Mouse (Mus musculus): Measurements from ENCODE around the gene Lrrc15. TPM values are rescaled to one million over a fixed set of nuclear protein-coding genes. Genes with fewer than 3 reads are reported as not detected.

Gene Lrrc15
- polyA plus RNA-seq (2015; fragmentation: Nextera tagmentation; extraction: Ambion mirVana) = 0.37 and 0.43 TPM in 2 replicates

DNA sequence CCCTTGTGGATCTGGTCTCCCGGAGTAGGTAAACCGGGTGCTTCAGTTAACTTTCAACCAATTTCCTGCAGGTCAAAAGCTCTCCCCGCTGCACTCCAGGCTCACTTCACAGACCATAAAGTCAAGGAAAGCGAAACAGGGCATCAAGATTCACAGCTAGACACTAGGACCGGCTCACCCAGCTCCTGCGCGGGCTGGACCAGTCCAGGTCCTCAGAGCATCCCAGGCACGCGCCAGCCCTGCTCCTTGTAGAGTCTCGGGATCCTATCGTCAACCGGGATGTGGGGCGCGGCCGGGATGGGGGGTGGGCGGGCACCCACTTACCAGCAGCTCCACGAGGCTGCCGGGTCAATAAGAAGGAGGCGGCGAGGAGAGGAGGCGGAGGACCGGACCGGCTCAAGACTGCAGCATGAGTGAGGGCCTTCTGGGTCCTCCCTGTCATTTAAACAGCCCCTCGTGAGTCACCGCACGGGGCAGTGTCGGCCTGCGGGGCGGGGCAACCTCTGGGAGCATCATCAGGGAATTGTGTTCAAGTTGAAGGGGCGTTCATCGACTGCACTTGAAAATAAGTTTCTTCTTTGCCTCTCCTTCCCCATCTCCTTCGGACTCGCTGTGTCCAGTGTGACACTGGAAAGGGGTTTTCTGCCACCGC is at the start of gene Lrrc15:
Lrrc15 (minus strand) TSS at position 413 of the 652 bp plus-strand sequence.
- Histone ChIP-seq H3K4me3 (replicated peaks) (peak within 1 kb of the TSS; percentile 26), H3K4me2 (peak within 1 kb of the TSS; percentile 59), H3K9me3 (replicated peaks) (no peaks in the 10 kb centered on the region), H3K27ac (replicated peaks) (no peak within 1 kb of the TSS), H3K9ac (replicated peaks) (0 out of 2 replicates have a peak within 1 kb of the TSS, but pooled peaks have one; percentile 2), H3K36me3 (no peaks in the 10 kb centered on the region), H3K27me3 (replicated peaks) (peaks cover 40% of the 10 kb centered on the region), H3K4me1 (peaks cover 22% of the 10 kb centered on the region)
- 6% methylated on average over 34 of the region's 34 CpGs for WGBS
- ATAC-seq (ENCODE audit: low FRiP score) = 0 out of 2 replicates have a peak, but pooled peaks have one; percentile 21

DNA sequence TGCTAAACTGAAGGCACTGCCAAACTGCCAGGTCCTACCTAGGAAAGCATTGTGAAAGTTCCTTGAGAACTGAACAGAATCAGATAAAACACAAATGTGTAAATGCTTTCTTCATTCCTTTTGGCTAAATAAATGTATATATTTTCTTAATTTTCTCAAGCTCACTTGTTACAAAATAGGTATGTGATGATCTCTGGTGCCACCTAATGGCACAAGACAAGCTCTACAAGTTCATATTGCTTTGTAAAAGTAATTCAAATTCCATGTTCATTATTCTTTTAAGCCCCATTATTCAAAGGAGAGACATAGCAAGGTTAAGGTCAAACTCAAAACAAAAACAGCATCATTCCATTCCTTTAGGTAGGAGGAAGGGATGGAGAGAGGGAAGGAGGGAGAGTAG is 31.2 kb upstream of the Lrrc15 start:
- H3K4me1 ChIP-seq = peaks cover 13% of the 10 kb centered on the region
- H3K4me2 ChIP-seq = no peak overlapping the region
- H3K4me3 ChIP-seq (replicated peaks) = no peak overlapping the region
- peaks cover 3% of the 10 kb centered on the region for H3K36me3 ChIP-seq
- peaks cover 27% of the 10 kb centered on the region for H3K27me3 ChIP-seq (replicated peaks)
- H3K27ac ChIP-seq (replicated peaks) = no peak overlapping the region
- H3K9me3 ChIP-seq (replicated peaks) = no peaks in the 10 kb centered on the region
- no peak for ATAC-seq (ENCODE audit: low FRiP score)
- no peak overlapping the region for H3K9ac ChIP-seq (replicated peaks)

DNA sequence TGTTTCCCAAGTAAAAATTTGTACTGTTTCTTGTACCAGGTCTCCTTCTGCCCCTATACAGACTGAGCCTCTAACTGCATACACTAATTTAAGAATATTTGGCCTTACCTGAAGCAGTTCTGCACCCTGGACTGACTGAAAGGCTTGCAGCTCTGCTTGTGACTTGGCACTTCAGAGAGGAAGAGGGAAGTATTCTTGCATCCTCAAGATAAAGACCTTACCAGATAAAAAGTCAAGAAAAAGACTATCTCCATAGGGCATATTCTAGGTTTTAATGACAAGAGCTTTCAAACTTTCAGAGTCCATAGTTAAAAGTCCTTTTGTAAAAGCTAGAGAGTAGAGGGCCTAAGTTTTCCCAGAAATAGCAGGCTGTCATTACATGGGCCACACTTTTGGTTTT is 27.6 kb upstream of the Lrrc15 start, which contains the start of gene Gp5:
Gp5 (minus strand) TSS at position 133 of the 400 bp plus-strand sequence.
- Histone ChIP-seq H3K9me3 (replicated peaks) (no peaks in the 10 kb centered on the region), H3K4me3 (replicated peaks) (peak within 1 kb of the TSS; percentile 59), H3K4me1 (peaks cover 23% of the 10 kb centered on the region), H3K27ac (replicated peaks) (no peak within 1 kb of the TSS), H3K4me2 (peak within 1 kb of the TSS; percentile 96), H3K27me3 (replicated peaks) (peaks cover 50% of the 10 kb centered on the region), H3K9ac (replicated peaks) (peak within 1 kb of the TSS; percentile 59; the same call in 1 of the 2 replicates), H3K36me3 (peaks cover 3% of the 10 kb centered on the region)
- no peak for ATAC-seq (ENCODE audit: low FRiP score)

DNA sequence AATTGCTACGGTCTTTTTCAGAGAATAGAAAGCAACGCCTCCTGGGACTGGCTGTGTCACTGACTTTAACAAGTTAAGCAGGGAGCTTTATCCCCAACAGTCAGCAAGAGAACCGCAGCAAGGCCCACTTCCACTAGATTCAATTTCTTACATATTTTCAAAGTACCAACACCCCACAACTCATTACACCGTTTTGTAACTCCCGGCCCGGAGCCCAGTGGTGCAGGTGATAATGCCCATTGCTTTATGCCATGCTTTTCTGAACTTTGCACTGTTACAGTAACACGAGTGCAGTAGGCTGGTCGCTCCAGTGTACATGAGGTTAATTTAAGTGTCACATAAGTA is 27.1 kb upstream of the Lrrc15 start:
- no peak overlapping the region for H3K27ac ChIP-seq (replicated peaks)
- H3K4me3 ChIP-seq (replicated peaks) = no peak overlapping the region; the same call in 1 of the 2 replicates
- H3K9me3 ChIP-seq (replicated peaks) = no peaks in the 10 kb centered on the region
- WGBS = 56% methylated on average over 8 of the region's 8 CpGs
- peaks cover 50% of the 10 kb centered on the region for H3K27me3 ChIP-seq (replicated peaks)
- no peak overlapping the region for H3K9ac ChIP-seq (replicated peaks)
- H3K4me1 ChIP-seq = peaks cover 23% of the 10 kb centered on the region
- ATAC-seq (ENCODE audit: low FRiP score) = no peak
- peak overlapping the region; percentile 96 for H3K4me2 ChIP-seq
- H3K36me3 ChIP-seq = no peaks in the 10 kb centered on the region

DNA sequence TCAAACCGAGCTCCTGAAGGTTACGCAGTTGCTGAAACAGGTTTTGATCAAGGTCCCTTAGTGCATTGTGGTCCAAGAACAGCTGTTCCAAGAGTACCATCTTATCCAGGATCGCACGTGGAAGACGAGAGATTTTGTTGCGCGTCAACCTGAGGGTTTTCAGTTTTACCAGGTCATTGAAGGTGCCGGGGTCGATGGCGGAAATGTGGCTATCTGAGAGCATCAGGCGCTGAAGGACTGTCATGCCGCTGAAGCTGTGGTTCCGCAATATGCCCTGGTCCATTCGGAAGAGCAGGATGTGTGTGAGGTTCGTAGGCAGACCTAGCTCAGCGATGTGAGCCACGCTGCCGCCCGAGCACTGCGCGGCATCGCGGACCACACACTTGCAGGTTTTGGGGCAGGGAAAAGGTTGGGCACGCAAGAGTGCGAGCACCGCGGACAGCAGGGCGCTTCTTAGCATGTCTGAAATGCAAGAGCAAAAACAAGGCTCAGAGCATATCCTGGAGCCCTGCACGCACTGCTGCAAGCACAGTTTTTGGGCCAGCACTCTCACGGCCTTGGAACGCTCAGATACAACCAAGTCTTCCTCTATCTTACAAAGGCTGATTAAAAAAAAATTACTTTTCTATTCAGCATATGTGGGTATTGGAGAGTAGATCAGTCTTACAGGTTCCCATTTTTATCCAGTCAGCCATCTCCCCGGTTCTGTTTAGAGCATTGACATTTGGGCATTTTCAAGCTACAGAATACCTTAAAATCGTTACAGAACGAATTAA is 26.5 kb upstream of the Lrrc15 start:
- no peaks in the 10 kb centered on the region for H3K9me3 ChIP-seq (replicated peaks)
- peak overlapping the region; percentile 59 for H3K4me3 ChIP-seq (replicated peaks)
- H3K9ac ChIP-seq (replicated peaks) = peak overlapping the region; percentile 59; the same call in 1 of the 2 replicates
- peak overlapping the region; percentile 96 for H3K4me2 ChIP-seq
- peaks cover 50% of the 10 kb centered on the region for H3K27me3 ChIP-seq (replicated peaks)
- H3K27ac ChIP-seq (replicated peaks) = no peak overlapping the region
- WGBS = 4% methylated on average over 34 of the region's 34 CpGs
- no peaks in the 10 kb centered on the region for H3K36me3 ChIP-seq
- H3K4me1 ChIP-seq = peaks cover 23% of the 10 kb centered on the region
- 0 out of 2 replicates have a peak, but pooled peaks have one; percentile 28 for ATAC-seq (ENCODE audit: low FRiP score)

DNA sequence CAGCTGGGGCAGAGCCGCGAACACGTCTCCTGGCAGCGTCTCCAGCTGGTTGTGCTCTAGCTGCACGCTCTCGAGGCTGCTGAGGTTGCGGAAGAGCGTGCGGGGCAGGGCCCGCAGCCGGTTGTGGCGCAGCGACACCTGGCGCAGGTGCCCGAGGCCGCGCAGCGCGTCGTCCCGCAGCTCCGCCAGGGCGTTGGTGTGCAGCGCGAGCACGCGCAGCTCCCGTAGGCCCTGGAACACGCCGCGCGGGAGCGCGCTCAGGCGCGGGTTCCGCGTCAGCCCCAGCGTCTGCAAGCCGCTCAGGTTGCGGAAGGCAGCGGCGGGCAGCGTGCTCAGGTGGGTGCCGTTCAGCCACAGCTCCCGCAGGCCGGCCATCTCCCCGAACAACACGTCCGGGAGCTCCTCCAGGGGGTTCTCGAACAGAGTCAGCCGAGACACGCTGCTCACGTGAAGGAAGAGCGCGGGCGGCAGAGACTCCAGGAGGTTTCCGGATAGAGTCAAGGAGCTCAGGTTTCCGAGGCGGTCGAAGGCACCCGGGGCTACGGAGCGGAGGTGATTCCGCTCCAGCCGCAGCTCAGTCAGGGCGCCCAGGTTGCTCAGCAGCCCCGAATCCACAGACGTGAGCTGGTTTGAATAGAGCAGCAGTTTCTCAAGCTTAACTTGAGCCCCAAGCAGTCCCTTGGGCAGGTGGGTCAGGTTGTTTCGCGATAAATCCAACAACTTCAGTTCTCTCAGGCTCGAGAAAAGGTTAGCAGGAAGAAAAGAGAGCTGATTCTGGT is 25.7 kb upstream of the Lrrc15 start:
- no peak overlapping the region for H3K27ac ChIP-seq (replicated peaks)
- H3K9ac ChIP-seq (replicated peaks) = peak overlapping the region; percentile 59
- peak; percentile 83 for ATAC-seq (ENCODE audit: low FRiP score)

DNA sequence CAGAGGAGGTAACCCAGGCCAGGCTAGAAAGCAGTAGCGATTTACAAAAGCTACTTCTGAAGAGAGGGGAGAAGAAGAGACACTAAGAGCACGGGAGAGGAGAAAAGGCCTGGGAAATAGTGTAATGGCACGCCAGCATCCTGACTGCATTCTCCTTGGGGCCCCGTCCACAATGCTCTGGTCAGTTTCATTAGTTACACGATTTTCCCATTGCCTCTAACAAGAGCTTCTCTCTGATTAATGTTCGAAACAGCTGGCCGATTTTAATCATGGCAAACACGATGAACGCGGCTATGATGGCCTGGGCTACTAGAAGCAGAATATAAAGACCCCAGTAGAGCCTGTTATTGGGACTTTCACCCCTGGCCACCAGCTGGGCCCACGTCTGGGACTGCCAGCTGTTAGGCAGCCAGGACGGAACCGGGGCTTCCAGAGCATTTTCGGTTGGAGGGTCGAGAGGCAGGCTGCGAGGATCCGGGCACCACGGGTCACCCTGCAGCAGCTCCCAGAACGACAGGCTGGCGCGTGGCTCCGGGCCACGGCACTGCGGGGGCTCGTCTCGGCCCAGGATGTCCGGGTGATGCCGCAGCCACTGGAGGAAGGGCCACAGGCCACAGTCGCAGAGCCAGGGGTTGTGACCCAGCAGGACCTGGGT is 25.0 kb upstream of the Lrrc15 start:
- peak; percentile 26; the same call in 1 of the 2 replicates for ATAC-seq (ENCODE audit: low FRiP score)
- H3K27me3 ChIP-seq (replicated peaks) = peaks cover 55% of the 10 kb centered on the region
- peak overlapping the region; percentile 59 for H3K9ac ChIP-seq (replicated peaks)
- H3K4me2 ChIP-seq = peak overlapping the region; percentile 96
- peak overlapping the region; percentile 59 for H3K4me3 ChIP-seq (replicated peaks)
- H3K27ac ChIP-seq (replicated peaks) = no peak overlapping the region
- WGBS = 8% methylated on average over 29 of the region's 29 CpGs
- H3K4me1 ChIP-seq = peaks cover 23% of the 10 kb centered on the region
- no peaks in the 10 kb centered on the region for H3K36me3 ChIP-seq
- H3K9me3 ChIP-seq (replicated peaks) = no peaks in the 10 kb centered on the region

More for the DNA sequence above, 25.7 kb upstream of the Lrrc15 start:
- peaks cover 23% of the 10 kb centered on the region for H3K4me1 ChIP-seq
- no peaks in the 10 kb centered on the region for H3K36me3 ChIP-seq
- no peaks in the 10 kb centered on the region for H3K9me3 ChIP-seq (replicated peaks)
- peaks cover 50% of the 10 kb centered on the region for H3K27me3 ChIP-seq (replicated peaks)
- H3K4me3 ChIP-seq (replicated peaks) = peak overlapping the region; percentile 59
- peak overlapping the region; percentile 96 for H3K4me2 ChIP-seq
- WGBS = under 1% methylated on average over 72 of the region's 72 CpGs

DNA sequence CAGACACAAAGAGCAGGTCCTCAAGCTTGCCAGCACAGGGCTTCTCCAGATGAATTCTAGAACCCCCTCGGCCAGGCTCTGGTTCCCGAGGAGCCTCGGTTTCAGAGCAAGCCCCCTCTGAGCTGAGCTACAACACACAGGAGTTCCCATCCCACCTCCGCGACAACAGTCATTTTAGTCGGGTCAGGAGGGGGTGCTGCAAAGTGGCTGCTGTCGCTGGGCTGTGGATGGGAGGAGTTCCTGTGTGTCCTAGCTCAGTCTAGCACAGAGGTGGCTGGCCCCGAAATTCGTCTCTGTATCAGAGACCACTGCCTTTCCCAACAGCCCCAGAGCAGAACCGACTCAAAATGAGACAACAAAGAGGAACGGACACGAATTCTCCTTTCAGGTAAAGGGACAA is 24.2 kb upstream of the Lrrc15 start:
- H3K27me3 ChIP-seq (replicated peaks) = peaks cover 55% of the 10 kb centered on the region

DNA sequence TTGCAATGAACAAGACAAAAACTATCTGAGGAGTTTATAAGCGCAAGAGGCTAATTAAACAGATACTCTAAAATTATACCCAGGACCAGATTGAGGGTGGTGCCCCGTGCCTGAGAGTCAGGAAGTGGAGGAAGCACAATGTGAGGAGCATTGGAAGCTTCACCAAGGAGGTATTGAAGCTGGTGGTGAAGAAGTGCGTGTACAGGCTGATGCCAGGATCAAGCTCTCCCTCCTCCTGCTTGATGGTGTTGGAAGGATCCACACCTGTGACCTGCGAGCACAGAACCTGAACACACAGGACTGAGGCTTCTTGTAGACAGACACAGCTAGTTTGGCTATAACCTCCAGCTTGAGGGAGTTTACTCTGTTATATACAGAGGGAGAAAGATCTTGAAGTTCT is 23.0 kb upstream of the Lrrc15 start:
- Histone ChIP-seq H3K27me3 (replicated peaks) (peaks cover 44% of the 10 kb centered on the region), H3K9me3 (replicated peaks) (no peaks in the 10 kb centered on the region), H3K4me3 (replicated peaks) (no peak overlapping the region), H3K4me1 (peaks cover 23% of the 10 kb centered on the region), H3K27ac (replicated peaks) (no peak overlapping the region), H3K36me3 (no peaks in the 10 kb centered on the region), H3K4me2 (no peak overlapping the region), H3K9ac (replicated peaks) (no peak overlapping the region)
- WGBS = 86% methylated on average over 4 of the region's 4 CpGs
- no peak for ATAC-seq (ENCODE audit: low FRiP score)

More for the DNA sequence above, 24.2 kb upstream of the Lrrc15 start:
- no peak overlapping the region for H3K27ac ChIP-seq (replicated peaks)
- H3K9me3 ChIP-seq (replicated peaks) = no peaks in the 10 kb centered on the region
- no peak overlapping the region for H3K9ac ChIP-seq (replicated peaks)
- 54% methylated on average over 12 of the region's 12 CpGs for WGBS
- no peak overlapping the region for H3K4me2 ChIP-seq
- ATAC-seq (ENCODE audit: low FRiP score) = no peak
- no peak overlapping the region for H3K4me3 ChIP-seq (replicated peaks)
- H3K36me3 ChIP-seq = no peaks in the 10 kb centered on the region
- H3K4me1 ChIP-seq = peaks cover 23% of the 10 kb centered on the region

DNA sequence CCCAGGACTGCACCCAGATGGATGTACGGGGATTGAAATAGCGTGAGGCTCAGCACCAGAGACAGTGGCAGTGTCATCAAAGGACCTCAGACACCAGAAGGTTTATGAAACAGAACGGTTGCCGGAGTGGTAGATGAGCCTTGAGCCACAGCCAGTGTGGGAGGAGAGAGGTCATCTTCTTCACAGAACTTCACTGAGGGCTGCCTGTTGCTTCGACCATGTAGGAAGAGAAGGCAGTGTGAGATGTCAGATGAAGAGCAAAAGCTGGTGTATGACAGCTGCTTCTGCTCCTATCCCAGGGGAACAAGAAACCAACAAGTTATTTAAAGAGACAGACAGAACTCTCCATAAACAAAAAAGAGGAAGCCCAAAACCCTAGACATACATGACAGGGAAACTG is 21.2 kb upstream of the Lrrc15 start:
- H3K4me1 ChIP-seq = peaks cover 14% of the 10 kb centered on the region
- no peaks in the 10 kb centered on the region for H3K9me3 ChIP-seq (replicated peaks)
- no peak overlapping the region for H3K27ac ChIP-seq (replicated peaks)
- no peak overlapping the region for H3K4me2 ChIP-seq
- no peaks in the 10 kb centered on the region for H3K36me3 ChIP-seq
- peaks cover 28% of the 10 kb centered on the region for H3K27me3 ChIP-seq (replicated peaks)
- ATAC-seq (ENCODE audit: low FRiP score) = no peak
- H3K4me3 ChIP-seq (replicated peaks) = no peak overlapping the region
- WGBS = 82% methylated on average over 5 of the region's 5 CpGs
- no peak overlapping the region for H3K9ac ChIP-seq (replicated peaks)

DNA sequence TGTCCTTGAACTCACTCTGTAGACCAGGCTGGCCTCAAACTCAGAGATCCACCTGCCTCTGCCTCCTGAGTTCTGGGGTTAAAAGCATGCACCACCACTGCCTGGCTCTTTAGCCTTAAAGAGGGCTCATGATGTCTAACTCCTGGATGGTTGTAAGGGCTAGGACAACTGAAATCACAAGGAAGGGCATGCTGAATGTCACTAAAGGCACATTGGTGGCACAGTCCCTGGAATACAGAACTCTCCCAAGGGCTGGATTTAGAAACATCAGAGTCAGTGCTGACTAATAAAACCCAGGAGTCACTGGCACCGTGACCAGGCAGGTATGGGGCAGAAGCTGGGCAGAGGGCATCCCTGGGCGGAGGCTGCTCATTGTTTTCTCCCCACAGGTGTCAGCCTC is 20.4 kb upstream of the Lrrc15 start:
- 83% methylated on average over 2 of the region's 2 CpGs for WGBS
- no peak overlapping the region for H3K4me2 ChIP-seq
- no peak overlapping the region for H3K9ac ChIP-seq (replicated peaks)
- no peak overlapping the region for H3K27ac ChIP-seq (replicated peaks)
- H3K27me3 ChIP-seq (replicated peaks) = peaks cover 27% of the 10 kb centered on the region
- H3K36me3 ChIP-seq = no peaks in the 10 kb centered on the region
- no peak for ATAC-seq (ENCODE audit: low FRiP score)
- no peak overlapping the region for H3K4me3 ChIP-seq (replicated peaks)
- H3K9me3 ChIP-seq (replicated peaks) = no peaks in the 10 kb centered on the region
- peaks cover 6% of the 10 kb centered on the region for H3K4me1 ChIP-seq
